Mouse (Mus musculus) heart, embryonic 10.5 days (tissue): Measurements from ENCODE around the gene Nup54. TPM values are rescaled to one million over a fixed set of nuclear protein-coding genes. Genes with fewer than 3 reads are reported as not detected.

Experiments used
- DNase-seq: peaks from one replicate; pipeline ENCODE4 v3.0.0-alpha.2; 2017; ENCODE audit warnings: low spot score
- H3K27ac ChIP-seq: fragments of 300-500 bp; sonication (generic); 2 replicates; pipeline ENCODE4 v1.5.1; 2016; ENCODE audit warnings: mild to moderate bottlenecking
- H3K27me3 ChIP-seq: fragments of 300-500 bp; sonication (generic); 2 replicates; pipeline ENCODE4 v1.6.1; 2016; ENCODE audit warnings: mild to moderate bottlenecking; ENCODE audit not compliant: poor library complexity, insufficient read depth, severe bottlenecking
- H3K36me3 ChIP-seq: fragments of 300-500 bp; sonication (generic); 2 replicates; pipeline ENCODE4 v1.6.1; 2016; ENCODE audit warnings: mild to moderate bottlenecking, moderate library complexity
- H3K4me1 ChIP-seq: fragments of 300-500 bp; sonication (generic); 2 replicates; pipeline ENCODE4 v1.6.1; 2016; ENCODE audit warnings: mild to moderate bottlenecking
- H3K4me3 ChIP-seq: fragments of 300-500 bp; sonication (generic); 2 replicates; pipeline ENCODE4 v1.5.1; 2016; ENCODE audit warnings: mild to moderate bottlenecking, moderate library complexity
- H3K9me3 ChIP-seq: fragments of 300-500 bp; sonication (generic); 2 replicates; pipeline ENCODE4 v1.6.1; 2016; ENCODE audit warnings: mild to moderate bottlenecking, moderate library complexity
- WGBS: fragments of 180-500 bp; shearing (Covaris S2); methylation state at CpG from one replicate; pipeline ENCODE4 v1.1.7; 2016; 5-methylcytosine and 5-hydroxymethylcytosine counted together
- polyA plus RNA-seq: library from polyadenylated mRNA; unstranded; fragments of >200 nt; fragmentation: Nextera tagmentation; extraction: Ambion mirVana; gene quantifications from 2 replicates; pipeline ENCODE4 v1.2.1, GENCODE M21; 2016

Nup54 gene
- polyA plus RNA-seq, 1 experiment from 2014 or later: 60.8 TPM

GRCm38 (mm10) chr5:92386102-92386501 is 48.9 kb downstream of the Nup54 start:
- H3K27ac ChIP-seq: peak overlapping the region; percentile 75
- H3K4me3 ChIP-seq: no peak overlapping the region
- no peaks in the 10 kb centered on the region for H3K9me3 ChIP-seq
- H3K4me1 ChIP-seq: peaks cover 44% of the 10 kb centered on the region
- no peaks in the 10 kb centered on the region for H3K36me3 ChIP-seq
- no peak for DNase-seq
- peaks cover 8% of the 10 kb centered on the region; the same call in 1 of the 2 replicates for H3K27me3 ChIP-seq
- 65% methylated on average over 5 of the region's 5 CpGs for WGBS

GRCm38 (mm10) chr5:92384855-92385254 is 50.2 kb downstream of the Nup54 start:
- no peak for DNase-seq
- Histone ChIP-seq H3K9me3 (no peaks in the 10 kb centered on the region), H3K27ac (no peak overlapping the region), H3K4me3 (no peak overlapping the region), H3K36me3 (no peaks in the 10 kb centered on the region), H3K4me1 (peaks cover 31% of the 10 kb centered on the region), H3K27me3 (no peaks in the 10 kb centered on the region)
- WGBS: 52% methylated on average over 7 of the region's 7 CpGs

DNA sequence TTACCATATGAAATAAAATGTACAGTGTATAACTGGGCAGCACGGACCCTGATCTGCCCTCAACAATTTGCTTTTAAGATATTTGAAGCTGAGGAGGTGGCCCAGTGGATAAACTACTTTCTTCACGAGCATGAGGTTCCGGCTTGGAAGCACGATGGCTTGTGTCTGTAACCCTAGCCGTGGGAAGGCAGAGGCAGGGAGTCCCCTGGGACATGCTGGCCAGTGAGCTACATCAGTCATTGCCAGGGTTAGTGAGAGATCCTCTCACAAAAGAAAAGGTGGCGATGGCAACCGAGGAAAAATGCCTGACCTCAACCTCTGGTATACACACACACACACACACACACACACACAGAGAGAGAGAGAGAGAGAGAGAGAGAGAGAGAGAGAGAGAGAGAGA is 51.3 kb downstream of the Nup54 start:
- WGBS: 59% methylated on average over 7 of the region's 7 CpGs

GRCm38 (mm10) chr5:92382349-92382679 is 52.7 kb downstream of the Nup54 start:
- Histone ChIP-seq H3K27ac (no peak overlapping the region), H3K27me3 (no peaks in the 10 kb centered on the region), H3K4me1 (peaks cover 17% of the 10 kb centered on the region), H3K9me3 (no peaks in the 10 kb centered on the region), H3K36me3 (no peaks in the 10 kb centered on the region), H3K4me3 (no peak overlapping the region)
- no peak for DNase-seq
- 52% methylated on average over 9 of the region's 9 CpGs for WGBS

More for the DNA sequence above, 51.3 kb downstream of the Nup54 start:
- Histone ChIP-seq H3K27ac (no peak overlapping the region), H3K4me1 (peaks cover 24% of the 10 kb centered on the region), H3K27me3 (no peaks in the 10 kb centered on the region), H3K36me3 (no peaks in the 10 kb centered on the region), H3K9me3 (no peaks in the 10 kb centered on the region), H3K4me3 (no peak overlapping the region)
- no peak for DNase-seq

DNA sequence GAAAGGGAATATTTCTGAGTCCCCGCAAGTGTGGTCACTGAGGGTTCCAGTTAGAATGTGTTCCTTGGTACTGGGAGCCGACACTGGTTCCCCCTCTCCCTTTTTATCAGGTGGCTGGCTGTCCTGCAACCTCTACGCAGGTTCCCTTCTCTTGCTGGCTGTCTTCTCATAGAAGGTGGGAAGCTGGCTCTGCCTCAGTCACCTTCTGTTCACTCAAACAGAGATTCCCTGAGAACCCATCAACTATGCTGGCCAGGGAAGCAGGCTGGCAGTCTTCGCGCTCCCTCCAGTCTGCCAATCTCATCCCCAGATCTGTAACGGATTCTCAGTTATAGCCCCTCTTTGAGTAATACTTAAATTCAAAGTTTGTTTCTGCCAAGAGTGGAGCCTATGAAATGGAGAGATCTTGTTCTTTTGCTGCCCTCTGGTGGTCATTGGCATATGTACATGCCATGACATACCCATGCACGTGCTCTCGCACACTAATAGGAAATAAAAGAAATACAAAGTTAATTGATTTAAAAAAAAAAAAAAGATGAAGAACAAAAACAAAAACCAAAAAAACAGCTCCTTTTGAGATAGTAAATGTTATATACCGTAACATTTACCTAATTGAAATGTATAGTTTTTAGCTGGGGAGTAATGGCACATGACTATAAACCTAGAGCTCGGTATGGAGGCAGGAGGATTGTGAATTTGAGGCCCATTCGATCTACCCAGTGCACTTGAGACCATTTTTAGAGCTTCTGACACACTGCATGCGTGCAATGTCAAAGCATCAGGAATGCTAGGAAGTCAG is 53.3 kb downstream of the Nup54 start:
- DNase-seq: no peak
- 0 out of 2 replicates have a peak overlapping the region, but pooled peaks have one; percentile 49 for H3K27ac ChIP-seq
- H3K27me3 ChIP-seq: no peaks in the 10 kb centered on the region
- no peaks in the 10 kb centered on the region for H3K36me3 ChIP-seq
- H3K4me3 ChIP-seq: no peak overlapping the region
- no peaks in the 10 kb centered on the region for H3K9me3 ChIP-seq
- 35% methylated on average over 12 of the region's 12 CpGs for WGBS
- peaks cover 17% of the 10 kb centered on the region for H3K4me1 ChIP-seq

- Histone ChIP-seq H3K9me3 (no peaks in the 10 kb centered on the region), H3K4me1 (peaks cover 21% of the 10 kb centered on the region), H3K4me3 (peak overlapping the region; percentile 29; the same call in 1 of the 2 replicates), H3K36me3 (no peaks in the 10 kb centered on the region), H3K27me3 (no peaks in the 10 kb centered on the region), H3K27ac (peak overlapping the region; percentile 56; the same call in 1 of the 2 replicates)
- 22% methylated on average over 13 of the region's 13 CpGs for WGBS
- DNase-seq: no peak
These were observed 58.1 kb downstream of the Nup54 start for GRCm38 (mm10) chr5:92376795-92377405.

GRCm38 (mm10) chr5:92375368-92375767 is 59.7 kb downstream of the Nup54 start:
- 83% methylated on average over 17 of the region's 17 CpGs for WGBS

GRCm38 (mm10) chr5:92374721-92375142 is 60.3 kb downstream of the Nup54 start:
- Histone ChIP-seq H3K36me3 (no peaks in the 10 kb centered on the region), H3K9me3 (no peaks in the 10 kb centered on the region), H3K27me3 (no peaks in the 10 kb centered on the region), H3K27ac (no peak overlapping the region), H3K4me1 (peaks cover 21% of the 10 kb centered on the region), H3K4me3 (no peak overlapping the region)
- no peak for DNase-seq
- WGBS: 47% methylated on average over 6 of the region's 6 CpGs

More at GRCm38 (mm10) chr5:92375368-92375767, 59.7 kb downstream of the Nup54 start:
- H3K36me3 ChIP-seq: no peaks in the 10 kb centered on the region
- no peak overlapping the region for H3K4me3 ChIP-seq
- H3K9me3 ChIP-seq: no peaks in the 10 kb centered on the region
- H3K4me1 ChIP-seq: peaks cover 21% of the 10 kb centered on the region
- no peak overlapping the region for H3K27ac ChIP-seq
- no peak for DNase-seq
- H3K27me3 ChIP-seq: no peaks in the 10 kb centered on the region

DNA sequence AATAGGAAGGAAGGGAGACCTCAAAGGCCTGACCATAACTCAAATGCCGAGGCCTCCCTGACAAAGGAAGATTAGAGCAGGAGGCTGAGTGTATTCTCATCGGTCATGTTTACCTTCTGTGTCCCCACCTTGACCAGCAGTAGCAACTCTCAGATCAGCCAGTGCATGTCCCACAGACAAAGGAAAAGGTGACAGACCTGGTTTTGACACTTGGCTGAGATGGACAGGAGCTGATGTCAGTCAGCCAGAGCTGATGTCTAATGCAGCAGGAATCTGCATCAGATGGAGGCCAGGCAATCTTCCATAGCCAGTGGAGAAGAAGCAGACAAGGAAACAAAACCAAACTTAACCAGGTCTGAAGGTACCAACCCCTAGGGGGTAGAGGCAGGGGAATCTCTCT is 62.4 kb downstream of the Nup54 start:
- Histone ChIP-seq H3K4me1 (peaks cover 24% of the 10 kb centered on the region), H3K9me3 (no peaks in the 10 kb centered on the region), H3K27me3 (no peaks in the 10 kb centered on the region), H3K36me3 (no peaks in the 10 kb centered on the region), H3K27ac (no peak overlapping the region), H3K4me3 (no peak overlapping the region)
- no peak for DNase-seq
- 39% methylated on average over 2 of the region's 2 CpGs for WGBS

GRCm38 (mm10) chr5:92371361-92371976 is 63.5 kb downstream of the Nup54 start:
- Histone ChIP-seq H3K4me3 (no peak overlapping the region), H3K36me3 (no peaks in the 10 kb centered on the region), H3K27me3 (no peaks in the 10 kb centered on the region), H3K4me1 (peaks cover 15% of the 10 kb centered on the region; the same call in 1 of the 2 replicates), H3K27ac (no peak overlapping the region), H3K9me3 (no peaks in the 10 kb centered on the region)
- no peak for DNase-seq
- 82% methylated on average over 14 of the region's 14 CpGs for WGBS

DNA sequence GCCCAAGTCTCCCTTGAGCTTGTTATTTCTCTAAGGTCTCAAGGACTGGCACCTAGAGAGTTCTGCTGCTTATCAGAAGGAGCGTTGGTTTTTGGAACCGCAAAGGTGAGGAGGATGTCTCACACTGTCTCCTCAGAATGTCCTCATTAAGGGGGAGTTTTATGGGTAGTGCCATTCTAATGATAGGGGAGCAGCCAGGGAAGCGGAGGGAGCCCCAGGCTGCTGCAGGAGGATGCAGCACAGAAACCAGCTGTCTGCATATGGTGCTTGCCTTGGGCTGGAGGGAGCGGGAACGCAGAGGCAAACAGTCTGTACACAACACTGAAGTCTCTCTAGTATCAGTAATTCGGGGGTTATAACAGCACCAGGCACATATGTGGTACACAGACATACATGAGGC is 64.1 kb downstream of the Nup54 start:
- Histone ChIP-seq H3K4me1 (peaks cover 13% of the 10 kb centered on the region; the same call in 1 of the 2 replicates), H3K9me3 (no peaks in the 10 kb centered on the region), H3K27ac (no peak overlapping the region), H3K4me3 (no peak overlapping the region), H3K36me3 (no peaks in the 10 kb centered on the region), H3K27me3 (no peaks in the 10 kb centered on the region)
- WGBS: 83% methylated on average over 6 of the region's 6 CpGs
- no peak for DNase-seq

- H3K36me3 ChIP-seq: no peaks in the 10 kb centered on the region
- H3K4me3 ChIP-seq: no peak overlapping the region
- H3K27me3 ChIP-seq: no peaks in the 10 kb centered on the region
- no peak overlapping the region for H3K27ac ChIP-seq
- 81% methylated on average over 6 of the region's 6 CpGs for WGBS
- H3K9me3 ChIP-seq: no peaks in the 10 kb centered on the region
- no peak for DNase-seq
- H3K4me1 ChIP-seq: peaks cover 11% of the 10 kb centered on the region; the same call in 1 of the 2 replicates
These were observed 64.6 kb downstream of the Nup54 start for GRCm38 (mm10) chr5:92370392-92370791.
